Mouse (Mus musculus) heart, adult 10 weeks (tissue): ENCODE measurements around the gene Tnks2. TPM values are rescaled to one million over a fixed set of nuclear protein-coding genes. Genes with fewer than 3 reads are reported as not detected.

Experiments used
- polyA plus RNA-seq: library from polyadenylated mRNA; stranded (reverse); fragments of 350-450 nt; fragmentation: Illumina TruSeq; extraction: RNeasy Lipid Tissue Mini Kit (QIAGEN cat#74804); gene quantifications from one replicate; pipeline ENCODE4 v1.2.3, GENCODE M21; 2014; ENCODE audit warnings: low read depth, low replicate concordance

The Tnks2 gene
- polyA plus RNA-seq, result 49.6 TPM

GRCm38 (mm10) chr19:36833788-36834531 lies at the start of gene Tnks2:
TSS of gene Tnks2 (plus strand) at chr19:36834232.

GRCm38 (mm10) chr19:36919466-36919865 lies 85.4 kb downstream of the Tnks2 start, which contains the start of gene Fgfbp3:
TSS of gene Fgfbp3 (minus strand) at chr19:36919615.

GRCm38 (mm10) chr19:36925671-36926552 lies 91.9 kb downstream of the Tnks2 start, which contains the start of gene Btaf1:
TSS of gene Btaf1 (plus strand) at chr19:36926079.

Other genes with a start within 250 kb of the Tnks2 start
- gene Ppp1r3c, start 97.6 kb upstream of the Tnks2 start, polyA plus RNA-seq, result 154 TPM
- 2.7 TPM for gene Fgfbp3, start 85.4 kb downstream of the Tnks2 start, polyA plus RNA-seq
- gene Btaf1, start 91.8 kb downstream of the Tnks2 start, polyA plus RNA-seq, result 9.5 TPM